Mouse (Mus musculus) spleen, postnatal 4 days (tissue): ENCODE measurements at regions not wholly inside any gene's neighbourhood (a gene's known extent, or its start where the extent isn't known, plus 50 kb on each side); places are given as distances from the start of the nearest gene placed in this dataset.

Experiments
- DNase-seq, 2 experiments: peaks; one replicate each; pipeline ENCODE4 v3.0.0; 2022; ENCODE audit warnings: low spot score in 2 of 2

GRCm38 (mm10) chr3:8310379-8311128, 1299.3 kb downstream of the Zfp704 start:
- DNase-seq = no peak

- no peak for DNase-seq
Observed at GRCm38 (mm10) chr3:8307296-8307695, 1302.6 kb downstream of the Zfp704 start.

GRCm38 (mm10) chr3:8304784-8305183, 1305.1 kb downstream of the Zfp704 start:
- DNase-seq = no peak

GRCm38 (mm10) chr3:8293036-8293435, 1316.8 kb downstream of the Zfp704 start:
- DNase-seq = no peak

DNA sequence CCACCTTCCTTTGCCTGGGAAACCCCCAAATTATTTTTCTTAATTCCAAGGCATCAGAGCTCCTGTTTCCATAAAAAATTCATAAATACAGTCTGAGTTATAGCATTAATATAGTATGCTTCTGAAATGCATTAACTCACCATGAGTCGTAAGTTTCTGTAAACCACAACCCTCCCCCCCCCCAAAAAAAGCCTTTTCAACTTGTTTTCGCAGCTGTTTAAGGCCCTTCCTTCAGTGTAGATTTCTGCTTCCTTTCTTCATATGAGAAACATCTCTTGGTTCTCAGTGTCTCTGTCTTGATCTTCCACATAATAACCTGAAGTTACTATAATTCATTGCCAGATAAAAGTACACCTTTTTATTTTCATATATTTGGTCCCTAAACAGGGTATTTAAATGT, 1320.3 kb downstream of the Zfp704 start:
- DNase-seq = no peak

DNA sequence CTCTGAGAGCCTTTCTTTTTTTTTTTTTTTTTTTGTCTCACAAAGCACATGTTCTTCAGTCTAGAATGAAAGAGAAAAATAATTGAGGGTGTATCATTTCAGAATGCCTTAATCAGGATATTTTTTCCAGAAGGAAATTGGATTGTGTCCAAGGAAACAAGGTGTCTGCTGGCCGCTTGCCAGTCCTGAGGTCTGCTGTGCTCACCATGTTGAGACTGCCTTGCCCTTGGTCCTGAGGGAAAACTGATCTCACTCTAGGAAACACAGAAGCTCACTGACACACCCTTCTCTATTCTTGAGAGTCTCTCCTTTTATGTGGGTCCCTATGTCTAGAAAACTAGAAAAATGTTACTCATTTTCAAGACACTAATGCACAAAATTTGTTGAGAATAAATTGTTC, 1321.4 kb downstream of the Zfp704 start:
- no peak for DNase-seq

GRCm38 (mm10) chr3:8284655-8285428, 1325.0 kb downstream of the Zfp704 start:
- DNase-seq = no peak

GRCm38 (mm10) chr3:8282411-8282810, 1327.5 kb downstream of the Zfp704 start:
- DNase-seq = no peak

DNA sequence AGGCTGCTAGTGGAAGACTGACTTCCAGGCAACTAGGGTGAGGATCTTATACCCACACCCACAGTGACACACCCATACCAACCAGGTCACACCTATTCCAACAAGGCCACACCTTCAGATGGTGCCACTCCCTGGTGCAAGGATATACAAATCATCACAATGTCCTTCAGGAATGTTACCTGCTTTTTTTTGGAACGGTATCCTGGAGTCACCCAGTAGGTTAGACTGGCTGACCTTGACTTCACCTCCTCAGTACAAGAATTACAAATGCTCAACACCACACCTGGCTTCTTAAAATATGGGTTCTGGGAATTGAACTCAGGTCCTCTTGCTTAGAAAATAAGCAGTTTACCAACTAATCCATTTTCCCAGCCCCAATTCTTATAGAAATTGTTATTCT, 1333.2 kb downstream of the Zfp704 start:
- DNase-seq = no peak

GRCm38 (mm10) chr3:8270935-8271298, 1339.0 kb downstream of the Zfp704 start:
- no peak for DNase-seq

GRCm38 (mm10) chr3:8270009-8270934, 1339.6 kb downstream of the Zfp704 start:
- DNase-seq = no peak

GRCm38 (mm10) chr3:8265783-8266182, 1344.1 kb downstream of the Zfp704 start:
- no peak for DNase-seq

- DNase-seq = no peak
Observed at GRCm38 (mm10) chr3:8264366-8265033, 1345.4 kb downstream of the Zfp704 start.

DNA sequence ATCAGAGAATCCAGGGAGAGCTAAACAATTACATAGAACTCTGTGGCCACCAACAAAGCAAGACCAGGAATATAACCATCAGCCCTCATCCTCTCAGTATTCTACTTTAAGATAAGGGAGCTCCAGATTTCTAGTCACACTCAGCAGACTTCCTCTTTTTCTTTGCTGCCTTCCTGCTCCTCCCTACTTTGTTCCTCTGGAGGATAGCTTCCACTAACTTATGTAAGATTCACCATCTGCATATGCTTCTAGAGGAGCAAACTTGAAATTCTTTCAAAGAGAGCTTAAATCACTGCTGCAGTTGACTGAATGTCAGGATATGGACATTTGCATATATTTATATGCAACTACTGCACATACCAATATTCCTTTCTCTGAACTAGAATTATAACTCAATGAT, 1352.6 kb downstream of the Zfp704 start:
- DNase-seq = no peak

GRCm38 (mm10) chr3:8252311-8252710, 1357.6 kb downstream of the Zfp704 start:
- no peak for DNase-seq

DNA sequence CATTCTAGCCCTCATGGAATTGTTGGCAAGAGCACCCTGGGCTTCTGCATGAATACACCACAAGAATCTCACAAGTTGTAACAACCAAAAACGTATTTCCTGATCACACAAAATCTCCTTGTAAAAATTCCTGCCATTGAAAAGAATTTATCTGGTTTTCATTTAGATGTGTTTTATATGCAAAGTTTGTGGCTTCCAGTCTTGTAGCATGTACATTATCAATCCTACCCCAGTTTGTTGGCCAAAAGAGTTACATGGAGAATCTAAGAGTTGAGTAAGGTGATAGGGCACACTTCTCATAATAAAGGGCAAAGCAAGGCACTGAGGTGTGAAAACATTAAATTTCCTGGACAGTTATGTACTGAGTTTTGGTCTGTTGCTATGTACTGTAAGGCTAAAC, 1361.0 kb downstream of the Zfp704 start:
- no peak for DNase-seq

DNA sequence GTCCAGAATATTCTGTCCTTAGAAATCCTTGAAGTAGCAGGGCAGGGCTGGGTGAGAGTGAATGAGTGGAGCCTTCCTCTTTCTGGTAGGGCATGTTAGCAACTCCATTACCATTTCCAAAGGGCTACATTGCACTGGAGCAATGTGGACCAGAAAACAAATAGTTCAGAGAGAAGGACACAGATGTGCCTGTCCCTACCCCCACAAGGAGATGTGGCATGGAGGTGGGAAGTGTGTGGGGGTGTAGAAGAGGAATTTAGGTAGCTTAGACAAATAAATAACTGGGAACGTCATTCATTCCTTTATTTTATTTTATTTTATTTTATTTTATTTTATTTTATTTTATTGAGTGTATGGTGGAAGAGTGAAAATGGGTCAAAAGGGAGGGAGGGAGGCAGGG, 1364.1 kb downstream of the Zfp704 start:
- DNase-seq = peak; percentile 60 to 89

DNA sequence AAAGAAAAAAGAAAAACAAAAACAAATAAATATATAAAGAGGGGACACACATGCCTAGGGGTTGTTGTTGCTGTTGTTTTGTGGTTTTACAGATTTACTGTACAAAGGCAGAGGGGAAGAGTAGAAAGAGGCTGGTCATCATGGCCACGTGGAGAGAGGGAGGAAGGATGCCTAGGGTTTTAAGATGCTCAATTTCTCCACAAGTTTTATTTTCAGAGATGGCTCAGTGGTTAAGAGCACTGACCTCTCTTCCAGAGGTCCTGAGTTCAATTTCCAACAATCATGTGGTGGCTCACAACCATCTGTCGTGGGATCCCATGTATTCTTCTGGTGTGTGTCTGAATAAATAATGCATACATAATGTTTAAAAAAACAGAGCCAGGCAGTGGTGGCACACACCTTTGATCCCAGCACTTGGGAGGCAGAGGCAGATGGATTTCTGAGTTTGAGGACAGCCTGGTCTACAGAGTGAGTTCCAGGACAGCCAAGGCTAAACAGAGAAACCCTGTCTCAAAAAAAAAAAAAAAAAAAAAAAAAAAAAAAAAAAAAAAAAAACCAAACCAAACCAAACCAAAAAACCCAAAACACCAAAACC, 1364.6 kb downstream of the Zfp704 start:
- DNase-seq = peak; percentile 72 to 90

- DNase-seq = peak; percentile 15 to 63
Observed at GRCm38 (mm10) chr3:8244526-8245194, 1365.2 kb downstream of the Zfp704 start.

DNA sequence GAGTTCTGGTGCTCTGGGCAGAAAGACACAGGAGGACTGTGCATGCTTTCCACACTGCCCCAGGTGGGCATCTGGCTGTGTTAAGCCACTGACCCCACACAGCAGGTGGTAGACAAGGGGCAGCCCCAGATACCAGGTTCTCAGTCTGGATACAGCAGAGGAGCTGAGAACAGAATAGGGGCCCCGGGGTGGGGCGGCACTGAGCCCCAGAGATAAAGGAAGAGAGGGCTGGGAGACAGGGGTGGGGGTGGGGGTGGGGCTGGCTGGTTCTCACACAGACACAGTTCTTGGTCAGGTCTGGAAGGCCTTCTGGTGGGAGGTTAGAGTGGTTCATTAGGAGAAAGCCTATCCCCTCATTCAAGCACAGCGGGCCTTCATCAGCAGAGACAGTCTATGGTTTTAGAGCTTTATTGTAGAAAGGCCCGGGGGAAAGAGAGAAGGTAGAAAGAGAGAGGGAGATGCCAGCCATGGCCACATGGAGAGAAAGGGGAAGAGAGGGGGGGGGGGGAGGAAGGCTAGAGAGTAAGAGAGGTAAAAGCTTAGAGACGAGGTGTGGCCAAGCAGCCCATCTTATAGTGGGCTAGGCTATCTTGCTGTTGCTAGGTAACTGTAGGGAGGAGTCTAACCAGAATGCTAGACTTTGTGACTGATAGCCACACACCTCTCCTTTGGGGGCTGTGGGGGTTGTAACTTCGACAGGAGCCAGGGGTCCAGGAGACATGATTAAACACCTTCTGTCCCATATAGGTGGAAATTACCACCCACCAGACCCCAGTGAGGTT, 1403.1 kb downstream of the Zfp704 start:
- no peak for DNase-seq
